Mouse (Mus musculus) mesoderm, embryonic 11.5 days (tissue): Measurements from ENCODE around the gene Klhl20.
"Not testable (repeated sequence)": the region's sequence is repeated elsewhere in the genome, so short reads cannot be mapped to it uniquely, and the experiment has no call there.

ENCODE experiments used
- DNase-seq: peaks from one replicate; pipeline ENCODE4 v3.0.0-alpha.2; 2012; ENCODE audit warnings: low read depth, low spot score

The Klhl20 gene

DNA sequence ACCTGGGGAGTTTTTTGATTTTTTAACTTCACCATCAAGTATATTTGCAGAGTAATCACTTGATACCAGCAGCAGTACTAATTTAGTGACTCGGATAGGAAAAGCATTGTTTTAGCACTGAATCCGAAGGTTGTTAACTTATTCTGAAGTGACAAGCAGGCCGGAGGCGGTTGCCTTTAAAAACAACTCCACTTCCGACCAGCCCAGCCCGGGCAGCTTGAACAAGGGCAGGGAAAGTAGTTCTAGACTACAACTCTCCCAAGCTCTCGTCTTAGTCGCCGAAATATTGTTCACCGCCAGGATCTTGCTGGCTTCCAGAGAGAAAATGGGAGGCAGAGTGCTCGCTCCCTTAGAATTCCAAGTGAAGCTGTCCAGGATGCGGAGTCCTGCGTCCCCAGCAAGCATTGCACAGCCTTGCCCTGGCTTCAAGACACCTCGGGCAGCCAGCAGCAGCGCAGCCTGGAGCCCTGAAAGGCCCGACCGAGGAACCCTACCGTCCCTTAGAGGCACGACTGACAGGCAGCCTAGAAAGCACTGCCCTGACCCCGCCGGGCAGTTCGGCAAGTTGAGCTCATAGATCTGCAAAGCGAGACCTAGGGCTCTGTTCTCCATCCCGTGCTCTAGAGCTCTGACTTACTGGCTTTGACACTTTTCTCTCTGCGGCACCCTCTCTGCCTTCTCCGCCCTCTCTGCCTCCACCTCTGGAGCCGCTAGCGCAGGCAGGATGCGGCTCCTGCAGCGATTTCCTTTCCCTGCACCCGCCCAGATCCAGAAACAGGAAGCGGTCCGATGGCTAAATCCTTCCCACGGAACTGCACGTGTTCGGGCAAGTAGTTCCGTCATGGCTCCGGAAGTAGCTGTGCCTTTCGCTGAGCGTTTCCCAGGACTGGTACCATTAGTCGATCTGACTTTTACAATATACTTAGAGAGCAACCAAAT lies at the start of gene Klhl20:
Gene Klhl20 (minus strand): TSS at position 786 of the 939 bp plus-strand sequence.
- peak; percentile 96 for DNase-seq

DNA sequence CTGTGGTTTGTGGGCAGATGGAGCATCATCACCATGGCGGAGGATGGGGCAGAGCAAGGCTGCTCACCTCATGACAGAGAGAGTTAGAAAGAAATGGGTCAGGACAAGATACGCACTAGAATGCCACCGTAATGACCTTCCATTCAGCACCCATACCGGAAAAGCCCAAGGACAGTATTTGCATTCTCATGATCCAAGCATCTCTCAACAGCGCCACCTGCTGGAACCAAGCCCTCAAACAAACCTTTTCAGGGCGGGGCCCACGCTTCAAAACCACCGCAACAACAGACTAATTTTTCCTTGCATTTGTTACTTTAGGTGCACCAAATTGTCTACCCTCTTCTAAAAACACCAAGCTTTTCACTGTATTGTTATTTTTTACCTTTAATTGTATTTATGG lies 49.4 kb upstream of the Klhl20 start:
- DNase-seq = peak; percentile 61

DNA sequence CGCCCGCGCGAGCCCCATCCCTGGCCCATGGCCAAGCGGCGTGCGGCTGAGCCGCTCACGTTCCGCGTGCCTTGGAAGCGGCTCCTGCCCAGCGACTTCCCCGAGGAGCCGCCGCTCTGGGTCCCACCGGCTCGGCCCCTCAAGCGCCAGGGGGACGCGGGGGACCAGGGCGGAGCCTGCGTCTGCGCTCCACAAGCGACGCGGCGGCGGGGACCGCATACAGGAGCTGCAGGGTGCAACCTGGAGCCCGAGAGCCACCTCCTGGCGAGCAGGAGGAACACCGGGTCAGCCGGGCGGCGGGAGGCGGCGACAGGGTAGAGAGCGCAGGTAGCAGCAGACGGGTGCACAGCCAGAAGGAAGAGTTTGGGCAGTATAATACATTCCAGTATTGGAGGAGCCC lies 39.3 kb upstream of the Klhl20 start:
- DNase-seq = peak; percentile 80

DNA sequence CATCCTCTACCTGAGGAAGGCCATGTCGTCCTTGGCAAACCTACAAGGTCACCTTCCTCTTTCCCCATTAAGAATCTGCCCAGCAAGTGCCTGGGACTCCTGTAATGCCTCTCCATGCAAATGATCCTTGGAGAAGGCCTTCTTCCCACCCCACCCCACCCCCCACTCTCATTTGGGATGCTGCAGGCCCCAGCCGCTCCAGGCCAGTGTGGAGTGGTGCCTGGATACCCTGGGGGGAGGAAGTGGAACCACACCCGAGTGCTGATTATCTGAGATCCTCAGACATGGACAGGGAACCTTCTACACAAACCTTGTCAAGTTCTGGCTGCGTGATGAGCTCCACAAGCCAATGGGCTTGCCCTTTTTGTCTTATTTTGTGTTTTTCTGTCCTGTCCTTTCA lies 29.0 kb upstream of the Klhl20 start:
- no peak for DNase-seq

DNA sequence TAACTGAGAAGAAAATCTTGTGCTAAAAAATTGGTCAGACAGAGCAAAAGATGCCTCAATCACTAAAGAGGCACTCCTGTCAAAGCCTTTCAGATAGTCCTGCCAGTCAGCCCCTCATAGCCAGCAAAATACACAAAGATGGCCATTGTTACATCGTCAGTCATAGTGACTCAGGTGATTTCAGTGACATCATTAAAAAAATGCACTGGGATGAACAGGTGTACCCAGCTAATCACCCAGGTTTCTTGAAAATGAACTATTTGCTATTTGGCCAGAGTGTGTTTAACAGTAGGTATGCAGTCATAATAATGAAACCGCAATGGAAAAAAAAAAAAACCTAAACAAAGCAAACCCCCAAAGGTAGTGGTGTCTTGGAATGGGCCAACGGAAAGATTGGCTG lies 27.9 kb upstream of the Klhl20 start, which contains the start of gene Tex50:
Gene Tex50 (minus strand): TSS at position 101 of the 400 bp plus-strand sequence.
- no peak for DNase-seq

DNA sequence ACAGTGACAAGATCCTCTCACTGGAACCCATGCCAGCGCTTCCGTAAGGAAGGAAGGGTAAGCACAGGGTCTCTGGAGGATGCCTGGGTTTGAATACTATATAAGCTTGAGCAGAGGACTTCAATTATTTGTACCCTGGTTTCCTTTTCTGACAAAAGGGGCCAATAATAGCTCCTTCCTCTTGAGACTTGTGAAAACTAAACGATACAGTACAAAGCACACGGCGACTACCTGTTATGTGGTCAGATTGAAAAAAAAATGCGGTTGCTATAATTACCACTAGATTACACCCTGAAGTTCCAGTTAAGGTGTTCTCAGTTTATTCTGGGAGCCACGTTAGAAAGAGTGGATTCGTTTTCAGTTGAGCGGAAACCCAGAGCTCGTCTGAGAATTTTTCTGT lies 25.2 kb upstream of the Klhl20 start:
- no peak for DNase-seq

DNA sequence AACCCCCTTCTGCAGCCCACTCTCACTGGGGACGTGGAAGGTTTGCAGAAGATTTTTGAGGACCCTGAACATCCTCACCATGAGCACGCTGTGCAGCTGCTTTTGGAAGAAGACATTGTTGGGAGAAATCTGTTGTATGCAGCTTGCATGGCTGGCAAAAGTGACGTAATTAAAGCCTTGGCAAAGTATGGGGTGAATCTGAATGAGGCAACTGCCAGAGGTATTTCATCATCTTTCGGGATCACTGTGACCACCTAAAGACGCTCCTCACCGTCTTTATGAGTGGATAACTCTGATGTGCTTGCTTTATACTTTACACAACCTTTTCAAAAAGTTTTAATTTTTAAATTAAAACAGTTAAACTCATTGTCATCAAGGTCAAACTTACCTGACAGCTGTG lies 19.8 kb upstream of the Klhl20 start:
- no peak for DNase-seq

DNA sequence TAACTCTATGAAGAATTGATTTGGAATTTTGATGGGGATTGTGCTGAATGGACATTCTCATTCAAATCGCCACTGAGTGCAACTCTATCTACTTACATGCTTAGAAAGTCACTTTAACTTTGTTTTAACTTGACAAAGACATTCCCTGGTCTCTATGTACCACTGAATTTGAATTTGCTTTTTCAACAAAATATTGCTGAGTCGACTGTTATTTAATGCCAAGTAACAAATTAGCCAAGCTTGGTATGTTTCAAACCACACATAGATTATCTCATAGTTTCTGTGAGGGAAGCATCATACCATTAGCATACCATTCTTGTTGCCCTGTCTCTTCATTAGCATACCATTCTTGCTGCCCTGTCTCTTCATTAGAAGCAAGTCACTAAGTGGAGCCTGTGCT lies 16.6 kb upstream of the Klhl20 start:
- no peak for DNase-seq

DNA sequence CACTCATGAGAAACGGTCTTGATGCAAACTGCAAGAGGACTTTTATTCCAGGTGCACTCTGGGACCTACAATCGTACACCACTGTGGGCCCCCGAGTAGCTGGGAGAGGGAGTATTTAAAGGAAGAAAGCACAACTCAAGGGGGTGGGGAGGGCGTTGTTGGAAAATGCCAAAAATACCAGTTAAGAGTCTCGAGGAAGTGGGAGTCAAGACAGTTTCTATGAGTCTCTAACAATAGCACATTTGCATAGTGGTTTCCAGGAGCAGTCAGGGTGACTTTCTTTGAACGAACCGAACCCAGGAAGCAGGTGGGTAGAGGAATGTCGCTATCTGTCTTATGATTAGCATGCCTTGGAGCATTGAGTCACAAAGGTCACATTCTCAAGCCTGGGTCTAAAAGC lies 14.3 kb upstream of the Klhl20 start:
- DNase-seq = not testable (repeated sequence)

DNA sequence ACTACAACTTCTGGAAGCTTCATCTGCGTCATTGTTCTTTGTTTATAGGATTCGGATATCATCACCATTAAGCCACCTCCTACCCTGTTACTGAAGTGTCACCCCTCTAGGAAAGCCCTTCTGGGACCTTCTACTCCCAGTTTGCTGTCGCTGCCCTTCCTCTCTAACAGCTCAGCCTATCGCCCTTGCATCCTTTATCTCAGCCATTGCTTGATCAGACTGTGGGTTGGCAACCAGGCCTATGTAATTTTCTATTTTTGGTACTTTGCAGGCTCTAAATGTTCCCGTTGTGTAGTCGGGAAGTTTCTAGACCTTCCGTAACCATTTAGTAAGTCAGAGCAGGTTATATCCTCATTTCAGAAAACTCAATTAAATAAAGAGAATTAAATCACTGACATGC lies 11.9 kb upstream of the Klhl20 start:
- no peak for DNase-seq

DNA sequence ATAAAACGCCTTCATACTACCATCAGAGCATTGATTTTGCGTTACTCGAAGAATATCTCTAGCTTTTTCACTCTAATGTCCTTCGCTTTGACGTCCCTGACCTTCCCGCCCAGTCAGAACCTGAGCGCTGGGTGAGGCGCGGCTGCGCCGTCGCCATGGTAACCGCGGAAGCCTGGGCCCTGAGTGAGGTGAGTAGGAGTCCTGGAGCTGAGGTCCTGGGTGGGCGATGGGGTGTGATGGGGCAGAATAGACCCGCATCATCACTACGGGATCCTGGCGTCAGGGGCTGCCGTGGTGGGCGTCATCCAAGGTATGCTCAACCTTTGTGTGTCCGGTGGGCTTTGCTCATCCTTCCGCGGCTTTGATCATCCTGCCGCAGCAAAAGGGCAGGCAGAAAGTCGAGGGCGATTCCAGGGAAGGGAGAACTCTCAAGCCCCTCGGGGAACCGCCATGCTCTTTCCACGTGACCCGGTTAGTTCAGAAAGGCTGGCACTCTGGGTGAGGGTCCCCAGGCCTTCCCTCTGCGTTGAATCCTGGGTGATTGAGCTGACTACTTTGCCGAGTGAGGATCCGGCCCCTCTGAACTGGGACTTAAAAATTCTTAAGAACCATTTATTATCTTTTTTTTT lies 11.3 kb upstream of the Klhl20 start, which contains the start of gene Ankrd45:
Gene Ankrd45 (plus strand): TSS at position 161 of the 629 bp plus-strand sequence.
- DNase-seq = peak; percentile 84

DNA sequence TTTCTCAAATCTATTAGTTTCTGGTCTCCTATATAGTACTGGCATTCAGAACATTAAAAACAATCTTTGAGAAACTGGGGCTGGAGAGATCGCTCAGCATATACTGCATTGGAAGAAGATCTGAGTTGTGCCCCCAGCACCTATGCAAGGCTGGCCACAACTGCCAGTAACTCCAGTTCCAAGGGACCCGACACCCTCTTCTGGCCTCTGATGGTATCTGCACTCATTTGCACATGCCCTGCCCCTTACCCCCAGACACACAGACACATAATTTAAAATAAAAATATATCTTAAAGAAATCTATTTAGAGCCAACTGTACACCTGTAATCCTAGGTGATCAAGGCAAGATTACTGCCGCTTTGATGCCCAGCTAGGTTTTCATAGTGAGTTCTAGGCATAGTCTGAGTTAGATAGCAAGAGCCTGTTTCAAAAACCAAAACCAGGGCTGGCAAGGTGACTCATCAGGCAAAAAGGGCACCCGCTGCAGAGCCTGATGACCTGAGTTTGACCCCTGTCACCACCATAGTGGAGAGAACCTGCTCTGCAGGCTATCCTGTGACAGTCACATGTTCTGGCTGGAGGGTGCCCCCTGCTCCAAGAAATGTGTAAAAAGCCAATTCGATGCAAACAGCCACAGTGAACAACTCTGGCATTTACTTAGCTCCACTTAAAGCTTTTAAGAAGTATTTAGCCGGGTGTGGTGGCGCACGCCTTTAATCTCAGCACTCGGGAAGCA lies 8.9 kb upstream of the Klhl20 start:
- no peak for DNase-seq

DNA sequence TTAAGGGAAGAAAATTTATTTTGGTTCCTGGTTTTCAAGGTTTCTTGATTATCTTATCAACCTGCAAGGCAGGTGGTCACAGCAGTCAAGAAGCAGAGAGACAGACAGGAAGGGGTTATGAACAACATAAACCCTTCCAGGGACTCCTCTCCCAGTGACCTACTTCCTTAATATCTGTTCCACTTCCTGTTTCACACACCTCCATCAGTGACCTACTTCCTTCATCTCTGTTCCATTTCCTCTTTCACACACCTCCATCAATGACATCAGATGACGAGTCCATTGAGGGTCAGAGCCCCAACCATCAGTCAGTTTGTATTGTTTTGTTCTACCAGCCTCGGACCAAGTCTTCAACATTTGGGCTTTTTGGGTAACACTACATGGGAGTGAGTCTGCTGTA lies 8.2 kb upstream of the Klhl20 start:
- DNase-seq = no peak

DNA sequence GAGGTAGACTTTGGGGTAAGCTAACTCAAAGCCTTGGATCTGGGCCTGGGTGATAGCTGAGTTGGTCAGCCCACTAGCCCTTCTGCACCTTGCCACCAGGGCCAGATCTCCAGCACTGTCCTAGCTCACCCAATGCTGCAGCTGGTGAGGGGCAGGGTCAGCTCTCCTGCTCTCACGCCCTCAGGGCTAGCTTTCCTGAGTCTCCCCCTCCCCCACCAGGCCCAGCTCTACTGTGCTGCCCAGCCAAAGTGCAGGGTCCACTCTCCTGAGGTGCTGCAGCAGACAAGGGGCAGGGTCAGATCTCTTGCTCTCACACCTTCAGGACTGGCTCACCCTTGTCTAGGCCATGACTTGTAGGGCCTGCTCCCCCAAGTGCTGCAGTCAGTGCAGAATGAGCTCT lies 4.8 kb downstream of the Klhl20 start:
- DNase-seq = no peak

DNA sequence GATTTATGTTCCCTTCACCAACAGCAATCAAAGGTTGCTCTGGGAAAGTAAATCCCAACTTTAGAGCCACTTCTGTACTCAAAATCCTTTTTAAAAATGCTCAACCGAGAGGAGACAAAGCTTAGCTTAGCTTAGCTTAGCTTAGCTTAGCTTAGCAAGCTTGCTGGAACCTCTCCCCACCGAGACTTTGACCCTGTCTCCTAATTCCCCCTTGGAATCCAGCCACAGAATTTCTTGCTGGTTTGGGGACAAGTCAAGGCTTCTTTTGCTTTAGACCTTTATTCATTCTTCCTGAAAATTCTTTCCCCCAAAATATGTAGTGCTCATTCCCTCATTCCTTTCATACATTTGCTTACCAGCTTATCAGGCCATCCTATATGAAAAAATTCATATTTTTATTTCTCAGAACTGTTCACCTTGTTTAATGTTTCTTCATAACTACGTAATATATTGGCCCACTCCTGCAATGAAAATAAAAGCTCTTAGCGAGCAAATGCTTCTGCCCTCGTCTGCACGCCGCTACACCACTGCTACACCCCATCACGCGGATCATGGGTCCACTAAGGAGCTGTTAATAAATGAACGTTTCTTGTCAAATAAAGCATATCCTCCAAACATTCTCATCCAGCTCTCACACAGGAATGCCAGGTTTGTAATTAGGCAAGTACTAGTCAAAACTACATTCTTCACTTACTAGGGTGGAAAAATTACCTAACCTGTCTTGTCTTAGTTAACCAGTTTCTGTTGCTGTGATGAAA lies 8.5 kb downstream of the Klhl20 start:
- DNase-seq = no peak

DNA sequence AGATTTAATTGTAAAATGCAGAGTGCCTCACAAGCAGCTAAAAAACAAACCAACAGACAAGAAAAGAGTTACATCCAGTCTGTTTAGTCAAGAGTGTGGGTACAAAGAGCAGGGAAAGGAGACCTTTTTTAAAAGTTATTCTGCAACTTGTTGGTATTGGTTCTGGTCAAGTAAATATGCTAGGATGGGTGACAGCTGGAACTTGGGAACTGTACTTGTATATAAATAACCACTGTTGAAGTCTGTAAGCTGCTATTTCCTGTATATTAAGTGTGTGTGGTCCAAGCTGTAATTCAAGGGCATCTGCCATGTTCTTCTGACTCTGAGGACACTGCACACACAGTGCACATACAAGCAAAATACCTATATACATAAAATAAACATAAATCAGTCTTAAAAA lies 16.7 kb downstream of the Klhl20 start:
- DNase-seq = no peak

DNA sequence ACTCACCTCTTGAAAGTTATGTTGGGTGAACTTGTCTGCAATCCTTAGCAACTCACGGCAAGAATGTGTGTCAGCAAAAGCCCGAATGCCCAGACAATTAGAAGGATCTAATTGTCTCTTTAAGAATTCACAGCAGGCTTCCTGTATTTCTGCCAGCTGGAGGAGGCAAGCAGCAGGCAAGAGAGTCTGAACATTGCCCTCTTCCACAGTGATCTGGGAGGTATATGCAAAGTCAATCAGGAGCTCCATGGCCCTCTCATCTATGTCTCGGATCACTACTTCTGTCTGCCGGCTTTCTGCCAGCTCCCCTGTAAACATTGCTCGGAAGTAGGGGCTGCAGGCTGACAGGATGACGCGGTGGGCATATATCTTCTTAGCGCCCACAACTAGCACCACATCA lies 22.1 kb downstream of the Klhl20 start:
- no peak for DNase-seq

DNA sequence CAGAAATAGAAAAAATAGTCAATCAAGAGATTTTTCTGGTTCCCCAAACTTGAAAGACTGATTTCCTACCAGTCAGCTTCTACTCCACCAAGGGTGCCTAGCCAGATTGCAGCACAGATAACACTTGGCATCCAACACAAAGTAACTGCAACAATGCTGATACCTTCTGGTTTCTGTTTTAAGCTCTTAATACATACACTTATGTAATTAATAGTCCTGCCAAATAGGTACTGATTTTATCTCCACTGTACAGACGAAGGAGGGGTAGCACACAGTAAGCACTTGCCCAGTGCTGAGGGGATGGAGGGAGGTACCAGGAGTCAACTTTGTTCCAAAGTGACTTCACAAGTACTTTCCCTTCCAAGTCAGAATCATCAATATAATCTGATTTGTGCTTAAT lies 27.5 kb downstream of the Klhl20 start:
- no peak for DNase-seq

DNA sequence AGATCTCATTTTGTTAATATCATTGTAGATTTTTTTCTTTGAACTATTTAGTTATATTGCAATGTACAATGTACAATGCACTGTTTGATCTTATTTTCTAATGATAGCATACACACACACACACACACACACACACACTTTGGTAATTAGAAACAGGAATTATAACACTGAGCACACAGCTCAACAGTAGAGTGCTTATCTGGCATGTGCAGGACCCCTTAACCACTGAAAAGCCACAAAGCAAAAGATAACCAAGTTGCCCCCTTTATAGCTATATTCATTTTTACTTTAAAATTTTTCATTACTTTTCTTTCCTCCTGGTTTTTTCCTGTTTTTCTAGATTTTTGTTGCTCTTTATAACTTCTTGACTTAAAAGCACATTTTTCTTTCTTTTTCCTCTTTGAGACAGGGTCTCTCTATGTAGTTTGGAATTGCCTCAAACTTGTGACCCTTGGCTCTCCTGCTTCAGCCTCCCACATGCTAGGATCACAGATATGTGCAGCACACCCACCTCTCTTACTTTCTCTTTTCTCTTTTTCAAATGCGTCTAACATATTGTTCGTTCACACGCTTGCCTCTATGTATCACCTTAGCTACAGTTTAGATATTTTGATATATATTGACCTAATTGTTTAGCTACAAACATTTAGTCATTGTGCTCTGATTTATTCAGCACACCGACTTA lies 31.4 kb downstream of the Klhl20 start:
- DNase-seq = no peak

DNA sequence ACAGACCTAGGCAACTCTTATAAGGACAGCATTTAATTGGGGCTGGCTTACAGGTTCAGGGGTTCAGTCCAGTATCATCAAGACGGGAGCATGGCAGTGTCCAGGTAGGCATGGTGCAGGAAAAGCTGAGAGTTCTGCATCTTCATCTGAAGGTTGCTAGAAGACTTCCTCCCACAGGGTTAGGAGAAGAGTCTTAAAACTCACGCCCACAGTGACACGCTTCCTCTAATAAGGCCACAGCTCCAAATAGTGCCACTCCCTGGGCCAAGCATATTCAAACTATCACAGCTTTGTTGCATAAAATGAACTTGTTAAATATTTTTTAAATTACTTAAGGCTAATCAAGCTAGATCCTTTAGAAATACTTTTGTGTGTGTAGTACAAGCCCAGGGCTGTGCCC lies 54.1 kb downstream of the Klhl20 start:
- DNase-seq = no peak

DNA sequence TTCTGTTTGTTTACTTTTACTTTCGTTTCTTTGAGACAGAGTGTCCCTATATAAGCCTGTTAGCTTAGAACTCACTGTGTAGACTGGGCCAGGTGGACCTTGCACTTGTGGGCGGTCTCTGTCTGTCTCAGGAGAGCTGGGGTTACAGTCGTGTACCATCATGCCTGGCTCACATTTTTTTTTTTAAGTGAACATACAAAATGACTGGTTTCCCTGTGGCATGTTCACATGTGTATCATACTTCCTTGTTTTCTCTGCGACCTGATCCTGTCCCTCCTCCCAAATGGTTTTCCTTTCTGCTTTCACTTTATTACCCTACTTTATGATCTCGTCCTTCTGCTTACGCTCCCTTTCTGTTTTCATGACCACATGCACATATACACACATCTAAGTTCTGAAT lies 55.1 kb downstream of the Klhl20 start:
- no peak for DNase-seq
